Mouse (Mus musculus): ENCODE measurements around the gene Nek6.

GRCm38 (mm10) chr2:38591751-38592459 lies 80.5 kb downstream of the Nek6 start:
- no peak for TF ChIP-seq CTCF (IDR thresholded peaks at IDR 0.05; ENCODE audit: borderline replicate concordance, control insufficient read depth, extremely low read depth, insufficient read depth, low read length, poor library complexity)
- no peak for TF ChIP-seq POLR2A (IDR thresholded peaks at IDR 0.05; ENCODE audit: control insufficient read depth, extremely low read depth, insufficient read depth, low read length, poor library complexity)

Measured in thymus, adult 2 months (tissue).